Mouse (Mus musculus) stomach, postnatal 0 days (tissue): ENCODE measurements around the gene Tmed6.

ENCODE experiments used
- CTCF ChIP-seq: IDR thresholded peaks from 2 replicates; pipeline ENCODE4 v1.5.1; 2016; ENCODE audit warnings: antibody characterized with exemption, low read depth, mild to moderate bottlenecking, moderate library complexity
- EP300 ChIP-seq: optimal IDR thresholded peaks from 2 replicates; pipeline ENCODE3; 2016; ENCODE audit warnings: antibody characterized with exemption

DNA sequence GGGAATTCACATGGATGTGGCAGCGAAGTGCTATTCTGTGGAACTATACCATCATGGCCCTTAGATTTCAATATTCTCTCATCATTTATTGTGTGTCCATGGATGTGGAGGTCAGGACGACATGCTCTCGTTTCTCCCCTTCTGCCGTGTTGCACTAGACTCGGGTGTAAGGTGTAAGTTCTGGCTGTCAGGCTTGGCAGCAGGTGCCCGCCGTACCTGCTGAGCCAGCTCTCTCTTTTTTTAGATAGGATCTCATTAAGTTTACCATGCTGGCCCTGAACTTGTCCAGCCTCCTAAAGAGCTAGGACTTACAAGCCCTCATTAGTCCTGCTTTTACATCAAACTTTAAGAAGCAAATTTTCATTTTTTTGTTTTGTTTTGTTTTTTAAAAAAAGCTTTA is 25.1 kb upstream of the Tmed6 start:
- TF ChIP-seq CTCF (no peak), EP300 (no peak)
